Mouse (Mus musculus): Measurements from ENCODE around the gene Mrpl12.
"Not testable (repeated sequence)": the region's sequence is repeated elsewhere in the genome, so short reads cannot be mapped to it uniquely, and the experiment has no call there.

The Mrpl12 gene

DNA sequence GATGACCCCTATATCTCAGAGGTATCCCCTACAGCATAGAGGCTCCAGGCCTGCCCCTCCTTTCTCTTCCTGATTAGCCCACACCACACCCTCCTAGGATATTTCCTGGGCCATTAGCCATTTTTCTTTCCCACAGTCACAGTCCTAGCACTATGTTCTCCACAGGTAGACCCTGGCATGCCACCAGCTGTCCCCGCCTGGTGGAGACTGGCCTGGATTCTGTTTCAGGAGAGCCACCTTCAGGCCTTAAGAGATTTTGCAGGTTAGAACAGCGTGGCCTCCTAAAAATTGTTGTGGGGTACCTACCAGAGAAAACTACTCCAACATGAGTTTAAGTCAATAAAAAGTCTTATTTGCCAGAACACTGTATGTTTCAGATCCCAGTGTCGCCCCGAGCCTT lies 22.5 kb downstream of the Mrpl12 start:
- intact Hi-C loops (cut with DNase I): no loop called here

DNA sequence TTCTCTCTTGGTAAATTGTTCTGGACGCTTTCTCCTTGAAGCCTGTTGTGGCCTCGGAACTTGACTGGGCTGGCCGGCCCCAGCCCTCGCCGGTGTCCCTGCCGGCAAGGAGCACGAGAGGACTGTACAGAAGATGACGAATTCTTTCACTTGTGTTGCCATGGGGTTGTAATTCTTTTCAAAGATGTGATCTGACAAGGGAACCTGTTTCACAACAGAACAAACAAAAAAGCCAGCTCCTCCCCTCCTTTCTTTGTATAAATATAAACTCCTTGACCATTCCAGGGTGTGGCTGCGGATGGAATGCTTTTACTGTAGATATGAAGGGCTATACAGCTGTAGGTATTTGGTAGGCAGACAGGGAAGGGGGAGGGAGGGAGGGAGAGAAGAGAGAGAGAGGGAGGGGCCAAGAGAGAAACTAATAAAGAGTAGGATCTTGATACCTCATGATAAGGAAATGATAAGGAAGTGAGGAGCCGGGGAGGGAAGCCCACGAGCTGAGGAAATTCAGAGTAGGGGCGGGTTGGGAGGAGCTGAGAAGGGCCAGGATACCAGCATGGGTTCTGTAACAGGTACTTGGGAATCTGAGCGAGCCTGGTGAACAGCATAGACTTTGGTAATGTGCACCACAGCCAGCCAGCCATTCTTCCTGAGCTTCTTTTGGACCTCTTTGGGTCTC lies 23.3 kb downstream of the Mrpl12 start:
- intact Hi-C loops (cut with DNase I): loop anchor here (2.0 kb wide), 1 partner anchor 19 kb away; no protein-coding TSS in a partner anchor

DNA sequence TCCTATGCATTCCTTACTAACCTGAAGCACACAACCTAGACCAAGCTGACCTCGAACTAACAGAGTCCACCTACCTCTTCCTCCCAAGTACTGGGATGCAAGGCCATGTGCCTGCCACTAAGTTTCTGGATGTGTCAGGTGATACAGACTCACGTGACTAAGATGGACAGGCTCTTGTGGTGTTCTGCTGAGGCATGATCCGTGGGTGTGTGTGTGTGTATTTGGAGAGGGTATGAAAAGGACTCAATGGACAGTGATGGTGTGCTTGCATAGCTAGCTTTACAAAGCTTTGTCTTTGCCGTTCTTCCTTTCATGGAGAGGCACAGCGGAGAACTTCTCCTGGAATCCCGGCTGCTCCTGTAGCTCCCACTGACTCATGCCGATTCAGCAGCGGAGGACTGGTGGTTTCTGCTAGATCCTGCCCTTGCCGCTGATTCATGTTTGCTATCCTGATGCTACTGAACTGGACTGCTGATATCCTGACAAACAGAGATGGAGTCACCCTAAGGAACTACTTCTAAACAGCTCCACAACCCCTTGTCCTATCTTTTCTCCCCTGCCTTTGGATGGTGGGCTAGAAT lies 24.0 kb downstream of the Mrpl12 start:
- intact Hi-C loops (cut with DNase I): loop anchor here (2.0 kb wide), 1 partner anchor 20 kb away; no protein-coding TSS in a partner anchor

DNA sequence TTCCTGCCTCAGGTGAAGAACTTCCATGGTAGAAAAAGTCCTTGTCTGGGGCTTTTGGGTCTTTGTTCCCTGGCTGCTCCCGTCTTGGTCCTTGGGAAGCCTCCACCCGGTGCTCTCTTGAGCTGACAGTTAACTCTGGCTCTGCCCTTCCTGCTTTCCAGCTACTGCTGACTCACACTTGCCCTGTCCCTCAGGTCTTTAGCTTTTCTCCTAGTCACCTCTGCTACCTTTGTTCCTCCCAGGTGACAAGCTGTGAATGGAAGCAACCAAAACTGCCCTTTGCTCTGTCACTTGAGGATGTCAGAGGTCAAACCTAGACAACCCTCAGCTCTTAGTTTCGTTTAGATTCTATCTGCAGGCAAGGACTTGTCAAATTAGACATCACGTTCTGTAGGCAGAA lies 25.5 kb downstream of the Mrpl12 start:
- intact Hi-C loops (cut with DNase I): loop anchor here (2.0 kb wide), 1 partner anchor 21 kb away; no protein-coding TSS in a partner anchor

DNA sequence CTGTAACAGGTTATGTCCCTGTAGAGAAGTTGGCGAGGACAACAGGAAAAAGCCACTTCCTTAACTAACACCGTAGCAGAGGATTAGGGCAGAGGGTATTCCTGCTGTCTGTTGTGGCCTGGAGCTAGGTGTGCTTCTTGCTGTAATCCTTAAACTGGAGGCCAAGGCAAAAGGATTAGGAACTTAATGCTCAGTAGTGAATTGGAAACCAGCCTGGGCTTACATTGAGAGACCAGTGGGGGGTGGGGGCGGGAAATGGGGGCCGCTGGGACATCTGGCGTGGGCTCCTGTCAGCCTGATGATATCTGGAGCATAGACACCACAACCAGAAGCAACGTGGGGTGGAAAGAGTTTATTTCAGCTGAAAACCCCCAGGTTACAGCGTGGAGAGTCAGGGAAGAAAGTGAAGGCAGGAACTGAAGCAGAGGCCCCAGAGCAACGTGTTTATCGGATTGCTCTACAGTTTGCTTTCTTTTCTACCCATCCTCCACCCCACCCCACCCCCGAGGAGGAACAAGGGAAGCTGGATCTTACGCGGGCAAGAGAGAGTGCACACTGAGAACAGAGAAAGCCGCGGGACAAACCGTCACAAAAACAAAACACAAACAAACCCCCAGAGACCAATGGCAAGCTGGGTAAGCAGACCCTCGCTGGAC lies 26.1 kb downstream of the Mrpl12 start:
- intact Hi-C loops (cut with DNase I): no loop called here

DNA sequence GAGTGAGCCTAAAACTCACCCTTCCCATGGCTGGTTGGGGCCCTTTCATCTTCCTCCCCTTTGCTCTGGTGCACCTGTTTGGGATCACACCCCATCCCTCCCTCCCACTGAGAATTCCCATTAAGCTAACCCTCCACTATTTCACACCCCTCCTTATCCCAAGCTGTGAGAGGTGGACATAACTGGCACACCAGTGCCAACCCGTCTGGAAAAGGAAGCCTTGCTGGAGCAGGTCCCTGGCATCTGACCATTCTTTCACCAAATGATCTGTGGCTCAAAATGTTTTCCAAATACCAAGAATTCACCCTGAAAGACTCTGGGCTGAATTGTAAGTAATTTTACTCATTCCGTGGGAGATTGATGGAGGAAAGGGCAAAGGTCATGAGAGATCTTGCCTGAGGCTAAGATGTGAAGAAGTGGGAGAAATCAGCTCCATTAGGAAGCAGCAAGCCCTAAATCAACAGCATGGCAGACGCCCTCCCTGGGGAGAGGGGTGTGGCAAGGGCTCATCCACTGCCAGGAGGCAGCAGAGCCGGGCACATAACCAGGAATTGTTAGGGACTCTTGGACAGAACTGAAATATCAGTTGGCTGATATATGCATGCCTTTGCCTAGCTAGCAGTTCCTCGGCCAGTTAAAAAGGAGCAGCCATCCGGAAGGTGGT lies 28.5 kb downstream of the Mrpl12 start:
- intact Hi-C loops (cut with DNase I): no loop called here

DNA sequence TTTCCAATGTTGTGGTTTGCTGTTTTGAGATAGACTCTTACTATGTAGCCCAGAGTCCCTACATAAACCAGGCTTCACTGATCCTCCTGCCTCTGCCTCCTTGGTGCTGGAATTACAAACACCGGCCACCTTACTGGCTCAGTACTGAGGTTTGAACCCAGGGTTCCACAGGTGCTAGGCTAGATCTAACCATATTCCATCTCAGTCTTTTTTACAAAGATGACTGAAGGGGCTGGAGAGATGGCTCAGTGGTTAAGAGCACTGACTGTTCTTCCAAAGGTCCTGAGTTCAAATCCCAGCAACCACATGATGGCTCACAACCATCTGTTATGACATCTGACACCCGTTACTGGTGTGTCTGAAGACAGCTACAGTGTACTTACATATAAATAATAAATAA lies 29.8 kb downstream of the Mrpl12 start:
- intact Hi-C loops (cut with DNase I): not testable (repeated sequence)

DNA sequence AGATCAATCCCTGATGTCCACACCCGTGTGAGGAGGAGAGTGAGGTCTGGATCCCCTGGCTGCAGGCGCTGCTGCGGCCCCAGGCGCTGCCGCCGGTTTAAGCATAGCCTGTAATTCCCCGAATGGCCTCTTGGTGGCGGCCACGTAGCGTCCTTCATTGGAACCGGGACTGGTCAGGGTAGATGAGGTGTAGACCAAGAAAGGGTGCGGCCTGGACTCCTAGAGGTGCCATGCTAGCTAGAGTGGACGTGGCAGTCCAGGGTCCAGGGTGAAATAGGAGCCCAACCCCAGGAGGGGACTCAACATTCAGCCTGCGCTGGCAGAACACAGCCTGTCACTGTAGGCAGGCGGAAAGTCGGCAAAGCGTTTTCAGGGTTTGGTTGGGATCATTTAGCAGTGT lies 31.2 kb downstream of the Mrpl12 start:
- intact Hi-C loops (cut with DNase I): loop anchor here (5.0 kb wide), 2 partner anchors 57 to 97 kb away; partner anchors contain the start of gene P4hb

DNA sequence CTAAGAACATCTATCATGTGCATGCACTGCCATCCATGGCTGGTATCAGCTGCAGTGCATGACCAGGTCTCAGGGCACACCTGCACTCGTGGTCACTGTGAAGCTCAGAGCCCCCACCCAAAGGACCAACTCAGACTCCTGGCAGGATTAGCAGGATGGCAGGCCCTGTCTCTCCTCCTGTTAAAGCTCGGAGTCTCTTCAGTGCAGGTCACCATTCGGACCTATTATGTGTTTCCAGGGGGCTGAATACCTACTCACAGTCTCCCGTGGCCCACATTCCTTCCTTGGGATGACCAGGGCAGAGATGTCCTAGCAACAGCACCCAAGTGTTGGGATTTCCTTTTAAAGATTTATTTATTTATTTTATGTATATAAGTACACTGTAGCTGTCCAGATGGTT lies 32.7 kb downstream of the Mrpl12 start:
- intact Hi-C loops (cut with DNase I): loop anchor here (5.0 kb wide), 2 partner anchors 55 to 95 kb away; partner anchors contain the start of gene P4hb

DNA sequence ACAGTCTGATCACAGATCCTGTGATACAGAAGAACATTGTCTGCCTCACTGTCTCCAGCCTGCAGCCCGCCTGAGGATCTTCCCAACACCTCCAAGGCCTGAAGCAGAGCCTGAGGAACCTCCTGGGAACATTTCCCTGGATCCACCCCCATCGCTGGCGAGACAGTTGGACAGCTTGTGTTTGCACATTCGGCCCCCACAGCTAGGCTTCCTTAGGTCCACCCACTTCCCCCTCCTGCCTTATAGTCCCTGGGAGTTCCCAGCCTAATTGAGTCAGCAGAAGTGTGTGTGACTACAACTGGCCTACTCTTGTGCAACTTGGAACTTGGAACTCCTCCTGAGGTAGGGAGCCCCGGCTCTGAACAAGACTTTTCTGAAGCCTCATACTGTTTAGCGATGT lies 33.6 kb downstream of the Mrpl12 start:
- intact Hi-C loops (cut with DNase I): loop anchor here (5.0 kb wide), 2 partner anchors 54 to 94 kb away; partner anchors contain the start of gene P4hb

DNA sequence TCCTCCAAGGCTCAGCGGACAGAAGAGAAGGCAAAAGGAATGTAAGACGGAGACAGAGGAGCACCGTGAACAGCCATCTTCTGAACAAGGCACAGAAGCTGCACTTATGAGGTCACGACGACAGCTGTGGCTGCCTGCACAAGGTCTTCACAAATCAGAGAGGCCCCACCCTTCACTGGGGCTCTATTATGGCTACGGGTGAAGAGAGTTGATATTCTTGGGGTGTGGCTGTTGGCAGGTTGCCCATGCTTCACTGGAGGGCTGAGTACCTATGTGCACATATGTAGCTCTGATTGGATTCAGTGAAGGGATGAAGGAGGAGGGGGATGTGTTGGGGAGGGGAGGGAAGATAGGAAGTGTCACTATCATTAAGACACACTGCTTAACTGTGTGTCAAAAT lies 34.1 kb downstream of the Mrpl12 start:
- intact Hi-C loops (cut with DNase I): loop anchor here (5.0 kb wide), 2 partner anchors 54 to 94 kb away; partner anchors contain the start of gene P4hb

DNA sequence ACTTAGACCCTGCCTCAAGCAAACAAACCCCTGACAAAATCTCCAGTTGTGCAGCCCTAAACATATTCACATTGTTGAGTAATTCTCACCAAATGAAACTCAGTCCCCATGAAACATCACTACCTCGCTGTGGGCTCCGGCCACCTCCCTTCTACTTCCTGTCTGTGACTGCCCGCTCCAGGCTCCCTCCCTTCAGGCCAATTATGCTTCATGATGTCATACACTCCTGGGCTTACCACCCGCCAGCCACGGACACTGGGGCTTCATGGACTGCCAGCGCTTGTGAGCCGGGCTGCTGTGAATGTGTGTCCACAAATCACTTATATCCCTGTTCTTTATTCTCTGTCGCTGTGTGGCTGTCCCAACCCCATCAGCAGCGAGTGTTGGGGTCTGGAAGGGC lies 35.3 kb downstream of the Mrpl12 start:
- intact Hi-C loops (cut with DNase I): loop anchor here (5.0 kb wide), 2 partner anchors 53 to 93 kb away; partner anchors contain the start of gene P4hb

DNA sequence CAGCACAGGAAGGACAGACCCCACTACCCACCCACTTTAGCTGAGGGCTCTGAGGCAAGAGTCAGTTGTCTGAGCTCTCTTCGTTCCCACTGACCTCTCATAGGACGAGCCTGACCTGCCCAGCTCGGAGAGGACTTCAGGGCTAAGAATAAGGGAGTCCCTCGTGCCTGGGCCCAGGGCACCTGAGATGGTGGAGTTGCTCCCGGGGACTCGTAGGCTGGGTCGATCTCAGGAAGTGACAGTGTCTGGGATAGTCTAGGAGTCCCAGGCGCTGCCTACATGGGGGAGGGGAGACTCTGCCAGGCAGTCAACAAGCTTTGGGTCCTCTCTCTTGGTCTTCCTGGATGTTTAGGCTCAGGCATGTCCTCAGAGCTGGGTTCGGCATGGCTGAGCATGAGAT lies 36.1 kb downstream of the Mrpl12 start:
- intact Hi-C loops (cut with DNase I): no loop called here

DNA sequence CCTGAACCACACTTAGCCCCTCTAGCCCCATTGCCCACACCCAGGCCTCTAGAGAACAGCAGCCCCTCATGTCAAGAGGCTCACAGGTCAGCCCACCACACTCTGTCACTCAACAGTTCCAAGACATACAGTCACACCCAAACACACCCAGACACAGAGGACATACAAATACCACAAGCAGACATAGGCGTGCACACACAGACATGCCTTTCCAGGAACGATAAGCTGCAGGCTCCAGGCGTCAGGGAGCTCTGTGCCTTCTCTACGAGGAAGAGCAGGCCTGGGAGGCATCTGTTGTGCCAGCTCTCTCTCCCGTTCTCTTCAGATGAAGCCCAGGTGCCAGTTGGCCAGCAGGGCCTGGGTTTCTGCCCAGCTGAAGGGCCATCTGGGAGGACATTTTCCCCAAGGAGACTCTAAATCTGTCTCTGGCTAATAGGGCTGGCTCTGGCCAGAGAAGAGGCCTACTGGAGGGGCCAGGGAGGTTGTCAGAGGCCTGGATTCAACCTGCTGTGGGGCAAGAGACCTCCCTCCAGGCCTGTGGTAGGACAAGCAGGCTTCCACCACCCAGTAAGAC lies 36.6 kb downstream of the Mrpl12 start:
- intact Hi-C loops (cut with DNase I): no loop called here

DNA sequence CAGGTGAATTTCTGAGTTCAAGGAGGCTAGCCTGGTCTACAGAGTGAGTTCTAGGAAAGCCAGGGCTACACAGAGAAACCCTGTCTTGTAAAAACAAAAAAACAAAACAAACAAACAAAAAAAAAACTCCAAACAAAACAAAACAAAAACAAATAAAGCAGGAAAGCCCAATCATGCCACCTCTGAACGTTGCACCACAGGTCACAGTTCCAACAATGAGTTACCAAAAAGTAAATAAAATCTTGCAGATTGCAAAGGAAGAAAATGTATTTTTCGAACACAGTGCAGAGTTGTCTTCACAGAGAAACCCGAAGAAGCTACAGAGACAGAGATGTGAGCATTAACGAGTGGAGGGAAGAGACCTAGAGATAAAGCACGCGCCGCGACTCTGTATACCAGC lies 38.2 kb downstream of the Mrpl12 start:
- intact Hi-C loops (cut with DNase I): no loop called here

DNA sequence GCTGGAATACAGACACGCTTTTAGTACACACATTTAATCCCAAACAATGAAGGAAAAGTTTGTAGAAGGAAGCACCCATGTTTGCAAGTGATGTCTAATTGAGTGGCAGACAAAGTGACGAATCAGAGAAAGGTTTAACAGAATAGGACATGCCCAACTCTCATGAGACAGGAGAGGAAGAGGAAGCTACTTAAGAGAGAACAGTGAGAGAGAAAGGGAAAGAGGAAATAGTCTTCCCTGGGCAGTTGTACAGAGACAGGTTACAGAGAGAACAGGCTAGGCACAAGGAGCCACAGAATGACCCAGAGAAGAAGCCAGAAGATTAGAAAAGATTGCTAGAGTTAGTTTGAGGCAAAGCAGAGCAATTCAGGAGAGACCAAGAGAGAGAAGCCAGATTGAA lies 41.5 kb downstream of the Mrpl12 start:
- intact Hi-C loops (cut with DNase I): no loop called here

DNA sequence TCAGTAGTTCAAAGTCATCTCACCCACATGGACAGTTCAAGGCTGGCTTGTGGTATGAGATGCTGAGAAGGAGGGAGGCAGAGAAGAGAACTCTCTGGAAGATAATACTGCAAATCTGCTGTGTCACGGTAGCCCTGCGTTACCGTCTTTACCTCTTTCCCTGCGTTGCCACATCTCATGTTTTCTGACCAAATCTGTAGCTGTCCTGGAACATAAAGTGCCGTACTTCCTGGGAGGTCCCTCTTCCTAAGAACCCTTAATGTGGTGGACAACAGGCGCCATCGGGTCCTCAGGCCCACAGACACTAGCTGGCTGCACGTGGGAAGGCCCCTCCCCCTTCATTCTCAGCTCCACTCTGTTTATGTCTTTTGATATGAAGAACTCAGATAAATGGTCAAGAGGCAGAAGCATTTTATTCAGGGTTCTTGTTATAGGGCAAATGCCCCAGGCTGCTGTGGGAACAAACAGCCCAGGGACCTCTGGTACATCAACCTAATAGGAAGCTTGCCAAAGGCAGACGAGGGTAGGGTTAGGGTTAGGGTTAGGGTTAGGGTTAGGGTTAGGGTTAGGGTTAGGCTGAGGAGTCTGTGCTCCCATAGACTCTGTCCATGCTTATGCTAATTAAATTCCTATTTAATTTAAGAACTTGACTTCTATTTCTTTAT lies 43.4 kb downstream of the Mrpl12 start:
- intact Hi-C loops (cut with DNase I): no loop called here

DNA sequence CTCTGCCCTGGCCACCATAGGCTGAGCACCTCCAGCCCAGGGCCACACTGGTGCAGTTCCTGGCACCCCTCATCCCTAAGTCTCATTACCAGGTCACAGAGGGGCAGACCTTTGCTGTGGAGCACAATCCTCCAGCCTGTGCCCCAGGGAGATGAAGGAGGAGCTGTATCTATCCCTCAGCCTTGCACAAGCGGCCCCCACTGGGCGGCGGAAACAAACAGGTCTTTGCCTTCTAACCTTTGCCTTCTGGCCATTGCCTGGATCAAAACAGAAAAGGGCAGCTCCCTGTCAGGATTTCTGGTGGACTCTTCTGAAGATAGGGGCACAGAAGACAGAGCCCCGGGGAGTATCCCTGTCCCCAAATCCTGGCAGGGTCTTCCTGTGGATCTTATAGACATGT lies 44.5 kb downstream of the Mrpl12 start:
- intact Hi-C loops (cut with DNase I): no loop called here

DNA sequence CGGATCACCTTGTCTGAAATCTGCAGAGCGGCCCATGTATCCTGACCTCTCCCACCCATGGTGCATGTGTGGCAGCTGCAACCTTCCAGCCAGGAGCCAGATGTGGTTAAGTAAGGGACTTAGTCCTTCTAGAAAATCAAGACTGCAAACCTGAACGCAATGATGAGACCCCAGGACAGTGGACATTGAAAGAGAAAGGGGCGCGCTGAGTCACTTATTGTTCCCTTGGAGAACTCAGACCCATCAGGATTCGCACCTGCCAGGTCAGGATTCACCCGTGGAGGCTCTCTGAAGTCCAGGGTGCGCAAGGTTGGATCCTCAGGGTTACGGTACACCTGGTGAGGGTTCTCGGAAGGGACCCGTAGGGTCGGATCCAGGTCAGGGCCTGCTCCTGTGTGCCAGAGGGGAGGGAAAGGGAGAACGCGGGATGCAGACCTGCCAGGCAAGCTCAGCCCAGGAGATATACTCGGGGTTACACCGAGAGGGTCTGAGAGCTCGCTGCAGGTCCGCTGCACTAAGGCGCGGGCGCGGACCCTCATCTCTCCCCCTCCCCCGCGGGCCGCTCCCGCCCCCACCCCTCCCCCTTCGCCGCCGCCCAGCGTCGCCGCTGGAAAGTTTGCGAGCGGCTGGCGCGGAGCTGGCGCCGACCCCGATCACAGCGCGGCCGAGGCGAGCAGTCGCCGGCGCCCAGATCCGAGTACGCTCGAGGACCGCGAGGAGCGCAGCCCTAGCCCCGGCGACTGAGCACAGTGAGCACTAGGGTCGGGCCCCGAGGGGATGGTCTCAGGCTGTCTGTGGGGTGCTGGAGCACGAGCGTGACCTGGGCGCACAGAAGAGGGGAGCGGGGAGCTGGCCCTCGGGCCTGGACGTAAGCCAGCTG lies 45.9 kb downstream of the Mrpl12 start, which contains the start of gene Gcgr:
Gene Gcgr (plus strand): TSS at position 615 of the 880 bp plus-strand sequence.
- intact Hi-C loops (cut with DNase I): no loop called here

DNA sequence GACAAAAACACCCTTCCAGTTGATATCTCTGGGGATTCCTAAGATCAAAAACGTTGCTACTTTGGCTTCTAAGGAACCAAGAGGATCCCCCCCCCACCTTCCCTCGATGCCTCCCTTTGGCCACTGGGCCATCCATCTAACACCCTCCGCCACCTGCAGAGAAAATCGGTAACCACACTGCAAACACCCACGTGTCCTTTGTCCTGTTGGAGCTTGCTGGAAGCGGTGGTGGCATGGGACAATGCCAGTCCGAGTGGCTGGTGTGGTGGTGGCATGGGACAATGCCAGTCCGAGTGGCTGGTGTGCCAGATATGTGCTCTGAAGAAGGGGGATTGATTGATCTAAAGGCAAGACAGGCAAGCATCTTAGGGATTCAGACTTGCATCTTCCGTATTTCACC lies 47.2 kb downstream of the Mrpl12 start:
- intact Hi-C loops (cut with DNase I): no loop called here

All from adrenal gland (tissue).